Mouse (Mus musculus): ENCODE measurements around the gene Fzd2. TPM values are rescaled to one million over a fixed set of nuclear protein-coding genes. Genes with fewer than 3 reads are reported as not detected.

Fzd2 gene
- 15.1 and 15.5 TPM in 2 replicates for polyA plus RNA-seq (2012; rRNA removed)

DNA sequence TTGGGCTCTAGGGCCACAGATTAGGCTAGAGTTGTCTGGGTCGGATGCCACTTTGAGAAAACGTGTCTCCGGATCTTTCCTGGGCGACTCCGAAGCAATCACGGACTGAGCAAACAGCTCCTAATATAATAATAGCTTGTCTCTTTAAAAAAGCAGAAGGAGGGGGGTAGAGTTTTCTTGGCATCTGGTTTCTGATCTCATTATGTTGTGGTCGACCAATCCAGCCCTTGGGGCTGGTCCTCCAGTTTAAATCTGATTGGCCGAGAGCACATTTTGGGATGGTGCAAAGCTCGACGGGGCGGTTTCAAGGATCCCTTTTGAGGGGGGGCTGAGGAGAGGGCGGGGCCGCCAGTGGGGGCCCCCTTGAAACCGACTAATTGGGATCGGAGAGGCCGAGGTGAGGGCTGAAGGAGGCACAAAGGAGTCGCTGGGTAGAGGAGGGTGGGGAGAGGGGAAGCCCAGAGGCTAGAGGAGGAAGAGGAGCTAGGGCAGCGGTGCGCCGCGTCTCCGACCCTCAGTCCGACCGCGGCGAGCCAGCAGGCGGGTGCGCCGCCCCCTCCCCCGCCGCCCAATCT, at the start of gene Fzd2:
TSS of gene Fzd2 (plus strand) at position 387 of the 575 bp plus-strand sequence.

DNA sequence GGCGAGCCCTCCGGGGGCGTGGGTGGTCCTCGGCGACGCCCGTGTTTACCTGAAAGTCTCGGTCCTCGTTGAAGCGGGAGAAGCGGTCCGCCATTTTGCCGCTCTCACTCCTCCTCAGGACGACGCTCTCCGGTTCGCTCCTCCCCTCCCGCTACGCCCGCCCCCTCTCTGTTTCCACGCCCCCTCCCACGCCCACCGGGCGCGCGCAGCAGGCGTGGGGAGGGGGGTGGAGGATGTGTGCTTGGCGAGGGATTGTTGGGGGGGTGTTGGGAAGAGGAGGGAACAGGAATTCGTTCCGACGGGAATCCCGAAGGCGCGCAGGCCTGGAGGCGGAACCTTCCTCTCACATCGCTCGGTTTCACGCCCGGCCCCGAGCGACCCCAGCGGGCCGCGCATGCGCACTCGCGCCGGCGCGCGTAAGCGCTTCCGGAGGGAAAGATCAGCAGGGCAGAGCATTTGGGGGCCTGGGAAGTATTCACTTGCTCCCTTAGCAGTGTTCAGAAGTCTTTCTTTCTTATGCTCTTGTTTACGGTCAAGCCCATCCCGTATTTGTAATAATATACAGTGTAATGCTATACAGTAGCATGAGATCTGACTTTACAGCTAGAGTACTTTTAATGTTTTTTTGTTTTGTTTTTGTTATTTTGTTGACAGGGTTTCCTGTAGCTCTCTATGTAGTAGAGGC, 48.0 kb upstream of the Fzd2 start, which contains the start of gene Gpatch8:
TSS of gene Gpatch8 (minus strand) at position 362 of the 685 bp plus-strand sequence.

DNA sequence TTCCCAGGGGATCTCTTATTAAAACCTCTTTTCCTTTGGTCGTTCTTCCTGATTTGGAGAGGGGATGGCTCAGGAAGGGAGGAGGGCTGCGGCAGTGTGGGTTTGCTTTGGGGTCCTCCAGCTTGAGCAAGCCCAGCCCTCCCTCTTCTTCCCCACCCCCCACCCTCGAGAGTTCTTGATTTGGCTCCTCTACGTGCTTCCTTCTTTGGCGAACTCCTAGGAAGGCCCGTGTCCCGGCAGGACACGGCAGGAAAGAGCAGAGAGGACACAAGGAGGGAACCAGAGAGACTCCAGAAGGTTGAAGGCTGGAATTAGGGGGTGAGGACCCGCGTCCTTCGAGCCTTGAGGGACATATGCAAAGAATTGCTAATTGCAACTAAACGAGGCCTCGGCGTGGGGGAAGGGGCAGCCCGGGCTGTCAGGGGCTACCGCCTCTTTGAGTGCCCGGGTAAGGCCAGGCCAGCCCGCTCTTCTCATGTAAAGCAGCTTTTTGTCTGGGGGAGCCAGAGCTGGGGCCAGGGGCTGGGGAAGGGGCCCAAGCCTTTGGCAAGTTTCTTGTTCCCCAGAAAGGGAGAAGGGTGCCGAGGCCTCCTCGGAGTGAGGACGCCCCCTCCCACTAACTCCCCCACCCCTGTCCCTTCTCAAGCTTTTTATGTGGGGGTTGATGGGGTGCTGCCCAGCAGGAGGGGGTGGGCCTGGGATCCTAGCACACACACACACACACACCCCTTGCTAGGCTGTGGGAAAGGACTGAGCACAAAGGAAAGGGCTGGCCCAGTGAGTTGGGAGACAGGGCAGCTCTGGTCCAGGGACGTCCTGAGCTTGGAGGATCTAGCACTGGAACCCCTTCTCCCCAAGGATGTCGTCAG, 24.8 kb upstream of the Fzd2 start, which contains the start of gene Gm11627:
TSS of gene Gm11627 (minus strand) at position 297 of the 869 bp plus-strand sequence.

Other genes with a start within 250 kb of the Fzd2 start
- gene Slc4a1, start 238.2 kb upstream of the Fzd2 start, polyA plus RNA-seq (2012; rRNA removed) = 0.25 TPM in 2 replicates
- gene Rundc3a, start 211.0 kb upstream of the Fzd2 start, polyA plus RNA-seq (2012; rRNA removed) = 256 and 280 TPM in 2 replicates
- gene Slc25a39, start 196.4 kb upstream of the Fzd2 start, polyA plus RNA-seq (2012; rRNA removed) = 84.9 and 86.1 TPM in 2 replicates
- gene Grn, start 174.1 kb upstream of the Fzd2 start, polyA plus RNA-seq (2012; rRNA removed) = 34.8 and 40.1 TPM in 2 replicates
- gene Fam171a2, start 156.7 kb upstream of the Fzd2 start, polyA plus RNA-seq (2012; rRNA removed) = 190 and 226 TPM in 2 replicates
- gene Itga2b, start 134.3 kb upstream of the Fzd2 start, polyA plus RNA-seq (2012; rRNA removed) = 6.3 and 7.6 TPM in 2 replicates
- 45.7 and 48.0 TPM in 2 replicates for gene Gpatch8, start 48.0 kb upstream of the Fzd2 start, polyA plus RNA-seq (2012; rRNA removed)
- 4.1 and 4.4 TPM in 2 replicates for gene Gm11627, start 24.9 kb upstream of the Fzd2 start, polyA plus RNA-seq (2012; rRNA removed)
- 0.03 and 0.05 TPM in 2 replicates for gene Meioc, start 59.3 kb downstream of the Fzd2 start, polyA plus RNA-seq (2012; rRNA removed)
- gene Ccdc43, start 93.4 kb downstream of the Fzd2 start, polyA plus RNA-seq (2012; rRNA removed) = 24.7 and 25.2 TPM in 2 replicates
- 54.7 and 67.0 TPM in 2 replicates for gene Adam11, start 157.0 kb downstream of the Fzd2 start, polyA plus RNA-seq (2012; rRNA removed)
- 43.2 and 43.6 TPM in 2 replicates for gene Gjc1, start 215.3 kb downstream of the Fzd2 start, polyA plus RNA-seq (2012; rRNA removed)
- gene Higd1b, start 231.5 kb downstream of the Fzd2 start, polyA plus RNA-seq (2012; rRNA removed) = 12.6 and 13.5 TPM in 2 replicates